Mouse (Mus musculus) liver, adult (tissue): ENCODE results near the gene Cox17.

ENCODE experiments used
- GATA4 ChIP-seq: IDR thresholded peaks from 2 replicates; pipeline ENCODE4 v1.6.1; 2014; ENCODE audit warnings: mild to moderate bottlenecking, low read length; ENCODE audit not compliant: insufficient replicate concordance

Cox17 gene

GRCm38 (mm10) chr16:38346529-38347325, at the start of gene Cox17, which contains the start of gene Gm21987:
TSS of gene Cox17 (plus strand) at chr16:38346991.
TSS of gene Gm21987 (plus strand) at chr16:38347040.
- TF ChIP-seq GATA4: 0 out of 2 replicates have a peak, but pooled peaks have one; percentile 19

GRCm38 (mm10) chr16:38298410-38298809, 48.4 kb upstream of the Cox17 start:
- TF ChIP-seq GATA4: no peak

GRCm38 (mm10) chr16:38302367-38302766, 44.4 kb upstream of the Cox17 start:
- TF ChIP-seq GATA4: no peak

GRCm38 (mm10) chr16:38304460-38305194, 42.2 kb upstream of the Cox17 start:
- TF ChIP-seq GATA4: no peak

GRCm38 (mm10) chr16:38306571-38307220, 40.1 kb upstream of the Cox17 start:
- TF ChIP-seq GATA4: no peak

- no peak for TF ChIP-seq GATA4
These were observed 39.6 kb upstream of the Cox17 start for GRCm38 (mm10) chr16:38307221-38307605.

- TF ChIP-seq GATA4: no peak
These were observed 39.1 kb upstream of the Cox17 start for GRCm38 (mm10) chr16:38307651-38308050.

- no peak for TF ChIP-seq GATA4
These were observed 38.6 kb upstream of the Cox17 start for GRCm38 (mm10) chr16:38308195-38308594.

- TF ChIP-seq GATA4: no peak
These were observed 28.3 kb upstream of the Cox17 start for GRCm38 (mm10) chr16:38318492-38318891.

GRCm38 (mm10) chr16:38319087-38319486, 27.7 kb upstream of the Cox17 start:
- no peak for TF ChIP-seq GATA4

GRCm38 (mm10) chr16:38321452-38321935, 25.3 kb upstream of the Cox17 start:
- TF ChIP-seq GATA4: no peak

- TF ChIP-seq GATA4: no peak
These were observed 22.5 kb upstream of the Cox17 start for GRCm38 (mm10) chr16:38324311-38324710.

- no peak for TF ChIP-seq GATA4
These were observed 19.9 kb upstream of the Cox17 start for GRCm38 (mm10) chr16:38326778-38327397.

- TF ChIP-seq GATA4: no peak
These were observed 17.5 kb upstream of the Cox17 start for GRCm38 (mm10) chr16:38329340-38329739.

GRCm38 (mm10) chr16:38334431-38334830, 12.4 kb upstream of the Cox17 start:
- no peak for TF ChIP-seq GATA4
